Mouse (Mus musculus) liver, postnatal 0 days (tissue): ENCODE measurements around the gene Bcl2l1.
A peak's percentile ranks its signal among the peaks of the same experiment; 100 is the strongest.

Experiments used
- CTCF ChIP-seq: sonication (generic); IDR thresholded peaks from 2 replicates; pipeline ENCODE4 v1.5.1; 2016; ENCODE audit warnings: antibody characterized with exemption, low read depth
- EP300 ChIP-seq: IDR thresholded peaks from 2 replicates; pipeline ENCODE4 v1.6.1; 2016; ENCODE audit warnings: antibody characterized with exemption, low read depth, mild to moderate bottlenecking

- no peak for TF ChIP-seq CTCF
- TF ChIP-seq EP300 = peak; percentile 95
These were observed 13.8 kb downstream of the Bcl2l1 start for GRCm38 (mm10) chr2:152817596-152818291.
